Mouse (Mus musculus): Measurements from ENCODE around the gene Rdh16. TPM values are rescaled to one million over a fixed set of nuclear protein-coding genes. Genes with fewer than 3 reads are reported as not detected.

The Rdh16 gene
- total and polyA plus RNA-seq, 3 experiments = not detected

GRCm38 (mm10) chr10:127848089-127848488 lies 47.1 kb downstream of the Rdh16 start:
- TF ChIP-seq EP300 (IDR thresholded peaks at IDR 0.05; ENCODE audit: insufficient read depth, low read depth, low read length) (no peak), POLR2A (IDR thresholded peaks at IDR 0.05; ENCODE audit: insufficient read depth, low read depth, low read length) (no peak), CTCF (IDR thresholded peaks at IDR 0.05) (no peak)
- intact Hi-C loops (cut with DNase I) = no loop called here
- Histone ChIP-seq H3K4me1 (ENCODE audit: control insufficient read depth, insufficient read depth, low read length) (no peaks in the 10 kb centered on the region), H3K4me3 (no peak overlapping the region), H3K27ac (no peak overlapping the region), H3K79me2 (replicated peaks; ENCODE audit: control insufficient read depth, insufficient read depth, low read length) (no peaks in the 10 kb centered on the region), H3K36me3 (ENCODE audit: control insufficient read depth, insufficient read depth, low read length) (no peaks in the 10 kb centered on the region), H3K9ac (ENCODE audit: low read depth, low read length) (no peak overlapping the region), H3K27me3 (ENCODE audit: control insufficient read depth, insufficient read depth, low read length) (no peaks in the 10 kb centered on the region)
- no peak for DNase-seq
- whole genome bisulfite sequencing = 85% methylated on average over 1 of the region's 1 CpGs

- 75% methylated on average over 1 of the region's 1 CpGs for WGBS
- intact Hi-C loops (cut with DNase I) = no loop called here
These were observed 48.7 kb downstream of the Rdh16 start, which contains the start of gene Rdh19 for GRCm38 (mm10) chr10:127849628-127850027. Gene Rdh19 (plus strand): TSS chr10:127849928.

GRCm38 (mm10) chr10:127856376-127856775 lies 55.4 kb downstream of the Rdh16 start:
- DNase-seq = no peak
- intact Hi-C loops (cut with DNase I) = no loop called here
- Histone ChIP-seq H3K4me1 (ENCODE audit: control insufficient read depth, insufficient read depth, low read length) (no peaks in the 10 kb centered on the region), H3K79me2 (replicated peaks; ENCODE audit: control insufficient read depth, insufficient read depth, low read length) (no peaks in the 10 kb centered on the region), H3K4me3 (no peak overlapping the region), H3K36me3 (ENCODE audit: control insufficient read depth, insufficient read depth, low read length) (no peaks in the 10 kb centered on the region), H3K9ac (ENCODE audit: low read depth, low read length) (no peak overlapping the region), H3K27me3 (ENCODE audit: control insufficient read depth, insufficient read depth, low read length) (no peaks in the 10 kb centered on the region), H3K27ac (no peak overlapping the region)
- TF ChIP-seq CTCF (IDR thresholded peaks at IDR 0.05) (no peak), EP300 (IDR thresholded peaks at IDR 0.05; ENCODE audit: insufficient read depth, low read depth, low read length) (no peak), POLR2A (IDR thresholded peaks at IDR 0.05; ENCODE audit: insufficient read depth, low read depth, low read length) (no peak)

More at GRCm38 (mm10) chr10:127849628-127850027, 48.7 kb downstream of the Rdh16 start, which contains the start of gene Rdh19:
- Histone ChIP-seq H3K36me3 (ENCODE audit: control insufficient read depth, insufficient read depth, low read length) (no peaks in the 10 kb centered on the region), H3K9ac (ENCODE audit: low read depth, low read length) (no peak within 1 kb of the TSS), H3K4me1 (ENCODE audit: control insufficient read depth, insufficient read depth, low read length) (no peaks in the 10 kb centered on the region), H3K4me3 (no peak within 1 kb of the TSS), H3K79me2 (replicated peaks; ENCODE audit: control insufficient read depth, insufficient read depth, low read length) (no peaks in the 10 kb centered on the region), H3K27me3 (ENCODE audit: control insufficient read depth, insufficient read depth, low read length) (no peaks in the 10 kb centered on the region), H3K27ac (no peak within 1 kb of the TSS)
- DNase-seq = no peak
- TF ChIP-seq POLR2A (IDR thresholded peaks at IDR 0.05; ENCODE audit: insufficient read depth, low read depth, low read length) (no peak), CTCF (IDR thresholded peaks at IDR 0.05) (no peak), EP300 (IDR thresholded peaks at IDR 0.05; ENCODE audit: insufficient read depth, low read depth, low read length) (no peak)

GRCm38 (mm10) chr10:127864931-127865330 lies 64.0 kb downstream of the Rdh16 start:
- H3K4me1 ChIP-seq (ENCODE audit: control insufficient read depth, insufficient read depth, low read length) = no peaks in the 10 kb centered on the region
- no peaks in the 10 kb centered on the region for H3K27me3 ChIP-seq (ENCODE audit: control insufficient read depth, insufficient read depth, low read length)
- no peaks in the 10 kb centered on the region for H3K36me3 ChIP-seq (ENCODE audit: control insufficient read depth, insufficient read depth, low read length)
- no peaks in the 10 kb centered on the region for H3K79me2 ChIP-seq (replicated peaks; ENCODE audit: control insufficient read depth, insufficient read depth, low read length)
- no peak for TF ChIP-seq CTCF (IDR thresholded peaks at IDR 0.05)
- TF ChIP-seq EP300 (IDR thresholded peaks at IDR 0.05; ENCODE audit: insufficient read depth, low read depth, low read length) = no peak
- TF ChIP-seq POLR2A (IDR thresholded peaks at IDR 0.05; ENCODE audit: insufficient read depth, low read depth, low read length) = no peak
- no peak for DNase-seq
- no peak overlapping the region for H3K9ac ChIP-seq (ENCODE audit: low read depth, low read length)
- no peak overlapping the region for H3K27ac ChIP-seq
- intact Hi-C loops (cut with DNase I) = no loop called here
- no peak overlapping the region for H3K4me3 ChIP-seq

- no peak within 1 kb of the TSS for H3K9ac ChIP-seq (ENCODE audit: low read depth, low read length)
- intact Hi-C loops (cut with DNase I) = no loop called here
- 85% methylated on average over 3 of the region's 3 CpGs for WGBS
- no peak for DNase-seq
- no peaks in the 10 kb centered on the region for H3K27me3 ChIP-seq (ENCODE audit: control insufficient read depth, insufficient read depth, low read length)
- H3K4me1 ChIP-seq (ENCODE audit: control insufficient read depth, insufficient read depth, low read length) = no peaks in the 10 kb centered on the region
- no peak within 1 kb of the TSS for H3K4me3 ChIP-seq
- H3K79me2 ChIP-seq (replicated peaks; ENCODE audit: control insufficient read depth, insufficient read depth, low read length) = no peaks in the 10 kb centered on the region
- TF ChIP-seq CTCF (IDR thresholded peaks at IDR 0.05) (no peak), EP300 (IDR thresholded peaks at IDR 0.05; ENCODE audit: insufficient read depth, low read depth, low read length) (no peak), POLR2A (IDR thresholded peaks at IDR 0.05; ENCODE audit: insufficient read depth, low read depth, low read length) (no peak)
- no peaks in the 10 kb centered on the region for H3K36me3 ChIP-seq (ENCODE audit: control insufficient read depth, insufficient read depth, low read length)
- no peak within 1 kb of the TSS for H3K27ac ChIP-seq
These were observed 65.3 kb downstream of the Rdh16 start, which contains the start of gene Rdh16f2 for GRCm38 (mm10) chr10:127866232-127866631. Gene Rdh16f2 (plus strand): TSS chr10:127866474.

GRCm38 (mm10) chr10:127872484-127872883 lies 71.5 kb downstream of the Rdh16 start:
- Histone ChIP-seq H3K9ac (ENCODE audit: low read depth, low read length) (no peak overlapping the region), H3K27me3 (ENCODE audit: control insufficient read depth, insufficient read depth, low read length) (no peaks in the 10 kb centered on the region), H3K4me3 (no peak overlapping the region), H3K79me2 (replicated peaks; ENCODE audit: control insufficient read depth, insufficient read depth, low read length) (no peaks in the 10 kb centered on the region), H3K4me1 (ENCODE audit: control insufficient read depth, insufficient read depth, low read length) (no peaks in the 10 kb centered on the region), H3K27ac (no peak overlapping the region), H3K36me3 (ENCODE audit: control insufficient read depth, insufficient read depth, low read length) (no peaks in the 10 kb centered on the region)
- intact Hi-C loops (cut with DNase I) = no loop called here
- TF ChIP-seq POLR2A (IDR thresholded peaks at IDR 0.05; ENCODE audit: insufficient read depth, low read depth, low read length) = no peak
- peak; percentile 47 for TF ChIP-seq CTCF (IDR thresholded peaks at IDR 0.05)
- no peak for TF ChIP-seq EP300 (IDR thresholded peaks at IDR 0.05; ENCODE audit: insufficient read depth, low read depth, low read length)
- DNase-seq = no peak
- 69% methylated on average over 4 of the region's 4 CpGs for WGBS
